Mouse (Mus musculus): ENCODE measurements around the gene Fgfr2.

- no peak for TF ChIP-seq CTCF (conservative IDR thresholded peaks at IDR 0.05; ENCODE audit: low read length)
- TF ChIP-seq NANOG (IDR thresholded peaks at IDR 0.05; ENCODE audit: borderline replicate concordance, low read length) = no peak
- no peak for TF ChIP-seq POU5F1 (IDR thresholded peaks at IDR 0.05; ENCODE audit: borderline replicate concordance, low read length)
These were observed 3004.4 kb downstream of the Fgfr2 start for GRCm38 (mm10) chr7:130118726-130119125.

Data from E14TG2a.4 (cell line).